Mouse (Mus musculus) natural killer cell, adult 2 months (primary cell): ENCODE measurements around the gene Lim2.
"Not testable (repeated sequence)": the region's sequence is repeated elsewhere in the genome, so short reads cannot be mapped to it uniquely, and the experiment has no call there.

ENCODE experiments used
- DNase-seq, 2 experiments: peaks; one replicate each; pipeline ENCODE4 v3.0.0; 2022; ENCODE audit warnings: low spot score in 2 of 2

Gene Lim2

GRCm38 (mm10) chr7:43427406-43427805 is at the start of gene Lim2:
TSS of gene Lim2 (plus strand) at chr7:43427670.
- DNase-seq = no peak

DNA sequence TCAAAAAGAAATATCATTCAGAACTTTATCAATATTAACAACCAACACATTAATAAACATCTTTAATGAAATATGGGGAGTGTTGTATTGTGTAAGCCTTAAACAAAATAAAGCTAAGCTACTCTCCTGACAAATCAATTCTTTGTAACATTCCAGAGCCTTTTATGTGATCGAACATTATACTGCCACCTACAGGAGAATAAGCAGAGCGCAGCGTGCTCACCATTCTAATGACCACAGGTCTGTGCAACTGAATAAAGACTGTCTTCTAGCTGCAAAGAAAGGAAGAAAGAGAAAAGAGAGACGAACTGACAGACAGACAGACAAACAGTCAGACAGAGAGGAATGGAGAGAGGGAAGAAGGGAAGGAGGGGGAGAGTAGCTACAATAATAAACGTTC is 49.2 kb upstream of the Lim2 start:
- DNase-seq = no peak

- DNase-seq = peak in 1 of 2 experiments; percentile 55
These were observed 34.9 kb upstream of the Lim2 start for GRCm38 (mm10) chr7:43392349-43393121.

DNA sequence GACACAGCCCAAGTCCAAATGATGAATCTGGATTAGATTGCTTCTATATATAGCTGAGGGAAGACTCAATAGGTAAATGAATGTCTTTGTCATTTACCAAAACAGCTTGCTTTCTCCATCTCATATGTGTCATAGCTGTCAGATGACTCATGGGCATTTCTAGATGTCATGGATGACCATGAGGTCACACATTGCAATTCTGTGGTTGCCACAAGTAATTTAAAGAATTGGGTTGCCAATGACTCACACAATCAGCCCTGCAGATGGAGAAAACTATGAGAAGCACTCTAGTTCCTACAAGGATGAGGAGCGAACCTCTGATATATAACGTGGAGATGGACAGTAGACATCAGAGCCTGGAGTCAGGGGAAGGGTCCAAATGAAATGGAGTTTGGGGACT is 28.0 kb upstream of the Lim2 start:
- peak; percentile 12 to 42 for DNase-seq

- no peak for DNase-seq
These were observed 24.8 kb upstream of the Lim2 start for GRCm38 (mm10) chr7:43402718-43403117.

GRCm38 (mm10) chr7:43407573-43407972 is 19.9 kb upstream of the Lim2 start:
- DNase-seq = no peak

DNA sequence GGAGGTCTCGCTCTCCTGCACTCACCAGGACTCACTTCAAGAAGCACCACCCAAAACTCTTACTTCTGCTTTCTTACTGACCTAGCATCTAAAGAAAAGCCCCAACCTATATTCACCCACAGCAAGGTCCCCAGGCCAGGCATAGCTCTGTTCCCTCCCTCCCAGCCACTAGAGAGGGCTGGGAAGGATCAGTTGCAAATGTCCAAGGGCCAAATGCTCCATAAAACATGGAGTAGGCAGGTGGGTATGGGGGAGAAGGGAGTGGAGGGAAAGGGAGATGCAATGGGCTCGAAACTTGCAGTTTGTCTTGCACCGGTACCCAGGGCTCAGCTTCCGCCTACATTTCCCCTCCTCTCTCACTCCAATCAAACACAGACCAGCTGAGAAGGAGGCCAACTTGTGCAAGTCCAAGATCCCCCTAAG is 19.3 kb upstream of the Lim2 start, which contains the start of gene Siglecg:
Siglecg (plus strand) TSS at position 74 of the 423 bp plus-strand sequence.
- DNase-seq = peak in 1 of 2 experiments; percentile 39

DNA sequence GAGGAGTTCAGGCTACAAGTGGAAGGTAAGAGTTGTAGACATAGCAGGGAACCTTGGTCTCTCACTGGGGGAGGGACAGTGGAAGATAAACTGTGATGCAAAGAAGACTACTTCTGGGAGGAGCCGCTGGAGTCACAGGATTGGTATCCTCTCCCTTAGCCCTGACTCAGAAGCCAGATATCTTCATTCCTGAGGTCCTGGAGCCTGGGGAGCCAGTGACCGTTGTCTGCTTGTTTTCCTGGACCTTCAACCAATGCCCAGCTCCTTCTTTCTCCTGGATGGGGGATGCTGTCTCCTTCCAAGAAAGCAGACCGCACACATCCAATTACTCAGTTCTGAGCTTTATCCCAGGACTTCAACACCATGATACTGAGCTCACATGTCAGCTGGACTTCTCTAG is 18.4 kb upstream of the Lim2 start:
- no peak for DNase-seq

DNA sequence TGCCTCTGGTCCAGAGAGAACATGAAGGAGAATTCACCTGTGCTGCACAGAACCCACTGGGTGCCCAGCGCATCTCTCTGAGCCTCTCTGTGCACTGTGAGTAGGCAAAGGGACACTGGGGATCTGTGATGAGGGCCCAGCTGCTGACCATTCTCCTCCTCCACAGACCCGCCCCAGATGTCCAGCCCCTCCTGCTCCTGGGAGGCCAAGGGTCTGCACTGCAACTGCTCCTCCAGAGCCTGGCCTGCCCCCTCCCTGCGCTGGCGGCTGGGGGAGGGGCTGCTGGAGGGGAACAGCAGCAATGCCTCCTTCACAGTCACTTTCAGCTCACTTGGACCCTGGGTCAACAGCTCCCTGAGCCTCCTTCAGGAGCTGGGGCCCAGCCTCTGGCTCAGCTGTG is 15.7 kb upstream of the Lim2 start:
- not testable (repeated sequence) for DNase-seq

- DNase-seq = no peak
These were observed 10.2 kb upstream of the Lim2 start for GRCm38 (mm10) chr7:43417298-43417697.

DNA sequence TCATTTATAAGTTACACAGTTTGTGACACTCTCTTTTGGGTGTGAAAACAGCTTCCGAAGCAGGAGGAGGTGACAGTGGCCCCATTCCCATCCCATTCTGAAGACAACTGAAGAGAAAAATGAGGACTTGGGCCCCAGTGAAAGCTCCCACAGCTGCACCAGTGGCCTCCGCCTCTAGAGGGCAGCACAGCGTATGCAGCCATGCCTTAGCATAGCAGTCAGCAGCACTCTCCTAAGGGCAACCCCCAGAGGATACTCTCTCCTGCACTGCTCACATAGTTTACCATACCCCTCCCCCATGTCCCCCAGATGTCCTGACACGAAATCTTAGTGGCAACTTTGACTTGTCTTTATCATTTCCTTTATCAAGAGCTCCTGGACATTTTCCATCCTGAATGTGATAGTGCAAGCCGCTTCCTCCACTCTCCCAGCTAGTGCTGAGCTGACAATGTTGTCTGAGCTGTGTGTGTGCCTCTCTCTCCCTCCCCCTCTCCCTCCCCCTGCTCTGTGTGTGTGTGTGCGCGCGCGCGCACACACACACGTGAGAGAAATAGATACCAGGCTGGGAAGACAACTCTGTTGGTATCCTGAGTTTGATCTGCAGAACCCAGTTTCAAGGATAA is 4.4 kb upstream of the Lim2 start:
- peak; percentile 76 to 80 for DNase-seq

DNA sequence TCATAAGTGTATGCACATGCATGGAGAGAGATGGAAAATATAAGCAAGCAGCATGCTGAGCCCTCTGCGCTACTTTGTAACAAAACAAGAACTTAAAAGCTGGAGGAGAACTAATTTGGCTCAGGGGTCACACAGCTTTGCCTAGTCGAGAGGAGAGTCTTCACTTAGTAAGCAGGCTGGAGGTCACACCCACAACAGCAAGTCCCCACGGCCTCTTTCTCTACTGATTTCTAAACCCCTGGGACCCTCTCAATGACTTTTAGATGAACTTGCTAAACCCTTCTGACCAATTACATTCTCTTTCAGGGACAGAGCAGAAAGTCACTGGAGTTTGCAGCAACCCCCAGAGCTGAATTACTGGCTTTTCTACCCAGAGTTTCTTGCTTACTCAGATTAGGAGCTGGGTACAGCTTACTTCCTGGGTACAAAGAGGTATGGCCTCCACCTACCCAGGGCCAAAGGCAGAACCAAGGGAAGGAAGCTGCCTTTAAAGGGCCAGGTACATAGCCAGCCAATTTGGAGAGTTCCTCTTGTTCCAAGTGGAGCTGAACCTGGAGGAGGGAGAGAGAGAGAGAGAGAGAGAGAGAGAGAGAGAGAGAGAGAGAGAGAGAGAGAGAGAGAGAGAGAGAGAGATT is 3.4 kb upstream of the Lim2 start:
- peak in 1 of 2 experiments; percentile 21 for DNase-seq

GRCm38 (mm10) chr7:43429500-43429899 is 2.0 kb downstream of the Lim2 start:
- no peak for DNase-seq

- DNase-seq = no peak
These were observed 5.4 kb downstream of the Lim2 start for GRCm38 (mm10) chr7:43432891-43433290.

GRCm38 (mm10) chr7:43434676-43435075 is 7.2 kb downstream of the Lim2 start:
- DNase-seq = peak; percentile 42 to 74

- peak; percentile 72 to 90 for DNase-seq
These were observed 9.1 kb downstream of the Lim2 start, which contains the start of gene Nkg7 for GRCm38 (mm10) chr7:43436341-43437255. TSS of gene Nkg7 (plus strand) at chr7:43437073.

- peak; percentile 65 to 83 for DNase-seq
These were observed 11.1 kb downstream of the Lim2 start for GRCm38 (mm10) chr7:43438611-43439010.

GRCm38 (mm10) chr7:43440482-43440881 is 13.0 kb downstream of the Lim2 start, which contains the start of gene Cldnd2:
TSS of gene Cldnd2 (plus strand) at chr7:43440782.
- DNase-seq = no peak

DNA sequence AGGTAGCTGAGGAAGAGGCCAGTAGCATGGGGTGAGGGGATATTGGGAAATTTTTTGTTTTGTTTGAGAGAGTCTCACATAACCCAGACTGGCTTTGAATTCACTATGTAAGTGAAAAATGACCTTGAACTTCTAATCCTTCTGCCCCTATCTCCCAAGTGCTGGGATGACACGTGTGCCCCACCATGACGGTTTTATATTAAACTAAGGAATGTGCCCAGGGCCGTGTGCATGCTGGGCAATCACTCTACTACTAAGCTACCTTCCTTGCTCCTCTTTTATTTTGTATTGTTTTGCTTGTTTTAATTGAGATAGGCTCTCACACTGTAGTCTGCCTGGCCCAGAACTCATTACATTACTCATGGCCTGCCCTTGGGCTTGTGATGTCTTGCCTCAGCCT is 13.6 kb downstream of the Lim2 start:
- no peak for DNase-seq

GRCm38 (mm10) chr7:43442684-43443083 is 15.2 kb downstream of the Lim2 start:
- no peak for DNase-seq

- DNase-seq = peak; percentile 48 to 49
These were observed 15.9 kb downstream of the Lim2 start for GRCm38 (mm10) chr7:43443126-43443916.
